Mouse (Mus musculus) embryo, embryonic 10 days (tissue): Measurements from ENCODE around the gene Auts2.

Experiments
- DNase-seq: peaks from one replicate; pipeline ENCODE4 v3.0.0-alpha.2; 2015; ENCODE audit warnings: low spot score

Auts2 gene

DNA sequence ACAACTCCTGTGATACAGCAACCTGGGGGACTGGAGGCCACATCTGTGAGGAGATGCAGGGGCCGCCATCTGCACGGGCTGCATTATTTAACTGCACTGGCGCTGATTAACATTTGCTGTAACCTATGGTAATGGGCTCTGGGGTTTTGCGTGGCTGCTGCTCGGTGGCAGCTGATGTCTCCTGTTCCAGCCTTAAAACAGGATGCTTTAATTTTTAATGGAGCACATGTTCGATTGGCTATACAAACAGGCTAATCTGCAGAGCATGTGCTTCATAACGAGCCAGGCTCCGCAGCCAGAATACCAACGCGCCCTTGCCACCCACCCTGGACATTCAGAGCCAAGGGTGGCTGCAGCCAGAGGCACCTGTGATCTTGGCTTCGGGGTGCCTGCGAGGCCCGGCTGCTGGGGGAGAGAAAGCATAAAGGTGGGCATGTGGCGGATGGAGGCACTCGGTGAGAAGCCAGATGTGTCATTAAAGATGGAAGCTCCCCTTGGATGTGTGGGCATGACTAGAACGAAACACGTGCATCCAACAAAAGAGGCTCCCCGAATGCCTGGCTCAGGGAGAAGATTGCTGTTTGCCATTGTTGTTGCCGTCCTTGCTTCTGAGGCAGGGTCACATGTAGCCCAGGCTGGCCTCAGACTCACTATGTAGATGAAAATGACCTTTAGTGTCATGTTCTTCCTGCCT is 884.2 kb downstream of the Auts2 start:
- no peak for DNase-seq

DNA sequence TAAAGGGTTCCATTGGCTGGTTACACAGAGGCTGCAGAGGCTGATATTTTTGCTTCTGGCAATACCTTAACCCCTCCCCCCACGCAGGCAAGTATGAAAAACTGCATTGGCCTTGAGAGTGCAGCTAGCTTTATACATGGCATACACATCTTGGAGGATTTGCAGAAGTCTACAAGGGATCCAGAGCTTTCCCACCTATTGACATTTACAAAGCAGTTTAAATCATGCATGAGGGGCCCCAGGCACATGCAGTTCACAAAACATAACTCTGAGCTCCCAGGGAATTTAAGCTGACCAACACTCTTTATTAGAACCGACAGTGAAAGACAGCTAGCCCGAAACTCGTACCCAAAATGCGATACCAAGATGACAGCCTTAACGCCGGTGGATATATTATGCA is 888.9 kb downstream of the Auts2 start:
- DNase-seq, result no peak

GRCm38 (mm10) chr5:131650381-131650891 is 892.7 kb downstream of the Auts2 start:
- peak; percentile 52 for DNase-seq

GRCm38 (mm10) chr5:131647683-131648119 is 895.4 kb downstream of the Auts2 start:
- peak; percentile 53 for DNase-seq

- DNase-seq, result no peak
Measured at GRCm38 (mm10) chr5:131647104-131647682, 896.0 kb downstream of the Auts2 start.

GRCm38 (mm10) chr5:131646192-131646775 is 896.9 kb downstream of the Auts2 start:
- DNase-seq, result peak; percentile 37

GRCm38 (mm10) chr5:131645341-131646191 is 897.6 kb downstream of the Auts2 start:
- DNase-seq, result peak; percentile 84

DNA sequence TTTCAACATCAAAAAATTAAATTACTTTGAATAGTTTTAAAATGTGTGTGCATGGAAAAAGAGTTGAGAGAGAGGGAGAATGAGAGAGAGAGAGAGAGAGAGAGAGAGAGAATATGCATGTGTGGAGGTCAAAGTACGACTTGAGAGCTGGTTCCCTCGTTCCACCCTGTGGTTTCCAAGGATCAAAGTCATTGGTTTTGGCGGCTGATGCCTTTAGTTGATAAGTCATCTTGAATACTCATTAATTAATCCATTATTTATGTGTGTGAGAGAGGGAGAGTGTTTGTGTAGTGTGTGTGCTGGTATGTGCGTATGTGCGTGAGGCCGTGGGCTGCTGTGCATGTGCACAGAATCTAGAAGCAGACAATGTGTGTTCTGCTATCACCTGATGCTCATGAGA is 898.8 kb downstream of the Auts2 start:
- no peak for DNase-seq

DNA sequence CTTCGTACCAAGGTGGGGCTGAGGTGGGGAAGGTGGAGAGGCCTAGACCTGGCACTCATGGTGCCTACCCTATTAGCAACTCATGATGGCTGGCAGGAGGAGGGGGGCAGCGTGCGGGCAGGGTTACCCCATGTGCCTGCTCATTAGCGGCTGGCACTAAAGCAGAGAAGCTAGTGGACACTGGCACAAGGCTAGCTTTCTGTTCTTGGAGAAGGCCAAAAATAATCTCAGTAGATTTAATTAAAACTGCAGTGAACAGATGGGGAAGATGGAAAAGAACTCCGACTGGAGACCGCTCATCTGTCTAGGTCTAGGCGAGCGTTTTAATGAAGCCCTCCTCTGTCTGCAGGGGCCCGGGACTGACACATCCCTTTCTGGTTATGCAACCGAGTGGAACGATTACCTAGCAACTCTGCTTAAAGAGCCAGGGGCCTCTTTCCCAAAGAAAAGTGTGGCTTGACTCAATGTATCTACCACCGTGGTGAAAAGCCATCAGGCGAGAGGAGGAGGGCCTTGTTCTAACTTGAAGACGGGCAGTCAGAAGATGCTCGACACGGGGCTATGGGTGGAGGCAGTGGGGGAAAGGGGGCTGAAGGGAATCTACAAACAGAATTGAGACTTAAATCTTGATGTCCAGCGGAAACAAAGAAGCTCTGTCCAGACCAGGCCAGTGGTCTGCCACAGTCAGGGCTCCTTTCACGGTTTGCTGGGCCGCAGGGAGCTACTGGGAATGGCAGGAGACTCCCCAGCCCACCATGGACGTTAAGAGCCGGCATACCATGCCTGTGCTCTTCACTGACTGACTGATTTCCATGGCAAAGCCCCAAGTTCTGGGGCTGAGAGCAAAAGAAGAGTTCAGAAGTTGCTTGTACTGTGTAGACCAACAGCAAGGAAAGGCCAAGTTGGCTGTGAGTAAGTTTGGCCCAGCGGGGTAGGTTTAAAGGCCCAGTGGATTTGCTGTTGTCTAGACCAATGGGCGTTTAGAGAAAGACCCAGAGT is 899.7 kb downstream of the Auts2 start:
- peak; percentile 80 for DNase-seq

DNA sequence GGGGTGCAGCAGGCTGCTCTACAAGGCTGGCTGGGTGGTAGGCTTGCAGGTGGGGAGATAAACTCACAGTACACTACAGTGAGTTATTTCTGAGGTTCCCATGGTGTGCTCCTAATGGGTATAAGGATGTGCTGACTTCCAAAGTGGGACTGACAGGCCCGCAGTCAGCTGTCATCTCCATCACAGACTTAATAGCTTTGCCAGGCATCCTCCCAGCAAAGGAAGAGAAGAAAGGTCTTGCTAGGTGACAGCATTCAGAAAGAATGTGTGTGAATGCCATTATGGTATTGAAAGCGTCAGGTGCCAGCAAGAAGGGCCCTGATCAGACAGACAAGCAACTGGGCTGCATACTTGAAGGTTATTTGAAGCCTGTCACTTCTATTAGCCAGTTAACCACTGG is 900.4 kb downstream of the Auts2 start:
- DNase-seq, result peak; percentile 21

- no peak for DNase-seq
Measured at GRCm38 (mm10) chr5:131636431-131636830, 906.7 kb downstream of the Auts2 start.

DNA sequence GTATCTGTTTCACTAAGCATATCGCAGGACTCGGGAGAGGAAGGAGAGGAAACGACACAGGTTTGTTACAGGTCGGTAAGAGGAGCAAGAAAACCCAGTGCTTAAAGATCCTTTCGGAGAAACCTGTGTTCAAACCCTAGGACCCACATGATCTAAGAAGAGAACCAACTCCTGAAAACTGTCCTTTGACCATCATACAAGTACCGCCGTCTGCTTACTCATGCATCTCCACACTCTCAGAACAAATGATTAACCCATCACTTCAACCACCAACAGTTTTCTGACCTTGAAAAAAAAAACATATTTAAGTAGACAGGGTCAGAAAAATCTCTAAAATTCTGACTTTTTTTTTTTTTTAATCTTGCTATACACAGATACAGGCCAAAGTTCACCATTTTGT is 908.4 kb downstream of the Auts2 start:
- DNase-seq, result no peak

DNA sequence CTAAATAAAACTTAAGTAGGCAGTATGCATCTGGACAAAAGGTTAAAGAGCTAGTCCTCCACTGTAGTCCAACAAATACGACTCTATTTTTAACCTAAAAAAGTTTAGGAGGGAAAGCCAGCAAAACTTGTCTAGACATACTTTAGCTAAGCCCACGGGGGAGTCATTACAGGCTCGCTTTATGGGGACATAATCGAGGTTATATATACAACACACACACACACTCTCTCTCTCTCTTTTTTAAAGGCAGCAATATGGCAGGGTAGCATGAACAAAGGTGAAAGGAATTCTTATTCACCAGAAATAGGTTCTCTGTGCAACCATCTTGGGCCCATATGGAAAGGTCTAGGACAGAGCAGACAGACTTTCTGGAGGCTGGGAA is 911.2 kb downstream of the Auts2 start:
- DNase-seq, result no peak

- peak; percentile 67 for DNase-seq
Measured at GRCm38 (mm10) chr5:131631038-131631997, 911.8 kb downstream of the Auts2 start.

DNA sequence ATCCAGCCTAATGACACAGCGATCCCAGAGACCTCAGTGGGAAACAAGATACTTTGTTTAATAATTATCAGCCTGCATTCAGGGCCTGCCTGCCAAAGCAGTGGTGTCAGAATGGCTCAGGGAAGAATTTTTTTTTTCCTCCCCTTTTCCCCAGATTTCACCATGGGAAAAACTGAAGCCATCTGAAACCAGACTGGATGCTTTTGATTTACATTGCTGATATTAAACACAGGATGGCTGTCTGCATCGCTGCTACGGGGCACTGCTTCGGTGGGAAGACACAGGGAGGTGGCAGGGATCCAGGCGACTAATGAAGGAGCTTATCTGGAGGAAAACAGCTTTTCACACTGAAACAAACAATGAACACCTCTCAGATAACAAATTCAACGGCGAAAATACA is 912.6 kb downstream of the Auts2 start:
- DNase-seq, result no peak

- peak; percentile 73 for DNase-seq
Measured at GRCm38 (mm10) chr5:131616113-131616876, 926.8 kb downstream of the Auts2 start.

DNA sequence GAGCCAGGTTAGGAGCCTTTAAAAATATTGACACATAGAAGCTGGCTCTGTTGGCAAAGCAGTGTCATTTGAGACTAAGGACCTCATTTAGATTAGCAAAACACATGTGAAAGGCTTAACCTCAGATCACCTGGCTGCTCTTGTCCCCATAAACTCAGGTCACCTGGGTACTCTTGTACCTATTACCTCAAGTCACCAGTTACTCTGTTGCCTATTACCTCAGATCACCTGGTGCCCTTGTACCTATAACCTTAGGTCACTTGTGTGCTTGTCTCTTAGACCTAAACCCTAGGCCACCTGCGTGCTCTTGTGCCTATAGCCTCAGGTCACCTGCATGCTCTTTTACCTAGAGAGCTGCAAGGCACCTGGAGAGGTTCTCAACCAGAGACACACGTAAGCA is 928.9 kb downstream of the Auts2 start:
- no peak for DNase-seq

GRCm38 (mm10) chr5:131613301-131613700 is 929.8 kb downstream of the Auts2 start:
- DNase-seq, result no peak

GRCm38 (mm10) chr5:131610702-131611101 is 932.4 kb downstream of the Auts2 start:
- no peak for DNase-seq
